Mouse (Mus musculus) megakaryocyte, embryonic 14.5 days (primary cell): ENCODE data around the gene Gm13288.
"Not testable (repeated sequence)": the region's sequence is repeated elsewhere in the genome, so short reads cannot be mapped to it uniquely, and the experiment has no call there.

ENCODE experiments used
- FLI1 ChIP-seq: IDR thresholded peaks from 2 replicates; pipeline ENCODE4 v1.6.1; 2012; ENCODE audit warnings: low read length, inconsistent platforms, mixed read lengths
- GATA1 ChIP-seq: IDR thresholded peaks from 3 replicates; pipeline ENCODE4 v1.6.1; 2012; ENCODE audit warnings: mixed read lengths, low read length, inconsistent platforms, borderline replicate concordance

GRCm38 (mm10) chr4:88779550-88779949 is 25.8 kb upstream of the Gm13288 start, which contains the start of gene Gm13272:
- TF ChIP-seq GATA1, FLI1: not testable (repeated sequence)
